Mouse (Mus musculus): ENCODE measurements at regions not wholly inside any gene's neighbourhood (a gene's known extent, or its start where the extent isn't known, plus 50 kb on each side); places are given as distances from the start of the nearest gene placed in this dataset.

DNA sequence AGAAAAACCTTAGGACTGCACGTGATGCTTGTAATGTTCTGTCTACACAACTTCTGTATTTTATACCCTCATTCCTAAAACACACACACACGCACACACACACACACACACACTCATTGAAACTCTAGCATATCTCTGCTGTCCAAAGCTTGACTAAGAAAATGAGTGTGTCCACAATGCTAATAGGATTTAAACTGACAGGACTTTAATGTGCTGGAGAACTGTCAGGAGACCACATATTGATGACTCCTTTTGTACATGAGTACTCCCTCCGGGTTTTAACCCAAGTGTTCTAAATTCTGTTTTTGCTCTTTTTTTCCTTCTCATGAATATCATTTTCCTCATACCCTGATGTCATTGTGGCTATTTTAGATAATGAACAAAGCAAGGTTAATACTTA lies 283.4 kb downstream of the Kctd12 start:
- WGBS: 78% methylated on average over 3 of the region's 3 CpGs
- no peak overlapping the region for H3K4me3 ChIP-seq (replicated peaks; ENCODE audit: extremely low read depth, low read depth, low read length)
- TF ChIP-seq POLR2A (IDR thresholded peaks at IDR 0.05; ENCODE audit: borderline replicate concordance, extremely low read depth, low read depth, low read length) (no peak), CTCF (IDR thresholded peaks at IDR 0.05; ENCODE audit: insufficient read depth, low read length) (no peak)

DNA sequence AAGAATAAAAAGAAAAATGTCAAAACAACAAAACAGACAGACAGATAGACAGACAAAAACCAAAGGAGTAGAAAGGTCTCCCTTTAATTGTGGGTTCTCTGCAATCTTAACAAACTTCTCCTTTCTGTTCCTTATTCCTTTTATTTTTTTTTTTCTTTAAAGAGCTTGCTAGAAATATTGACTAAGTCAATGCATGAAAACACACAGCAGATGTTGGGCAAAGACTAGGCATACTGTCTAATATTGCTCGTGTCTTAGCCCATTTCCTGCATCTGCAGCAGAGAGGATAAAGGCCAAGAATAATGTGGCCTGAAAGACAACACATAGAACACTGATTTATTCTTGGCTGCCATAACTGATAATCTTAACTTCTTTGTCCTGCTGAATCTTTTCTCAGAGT lies 295.6 kb downstream of the Kctd12 start:
- H3K4me1 ChIP-seq (ENCODE audit: control insufficient read depth, insufficient read depth, low read length): no peaks in the 10 kb centered on the region
- no peak for DNase-seq
- no peak for TF ChIP-seq CTCF (IDR thresholded peaks at IDR 0.05; ENCODE audit: insufficient read depth, low read length)
- no peak for TF ChIP-seq POLR2A (IDR thresholded peaks at IDR 0.05; ENCODE audit: borderline replicate concordance, extremely low read depth, low read depth, low read length)
- no peak overlapping the region for H3K4me3 ChIP-seq (replicated peaks; ENCODE audit: extremely low read depth, low read depth, low read length)
- 47% methylated on average over 1 of the region's 1 CpGs for WGBS

More for the DNA sequence above, 283.4 kb downstream of the Kctd12 start:
- DNase-seq: no peak
- H3K4me1 ChIP-seq (ENCODE audit: control insufficient read depth, insufficient read depth, low read length): no peaks in the 10 kb centered on the region

- no peak overlapping the region for H3K4me3 ChIP-seq (replicated peaks; ENCODE audit: extremely low read depth, low read depth, low read length)
- WGBS: 71% methylated on average over 5 of the region's 5 CpGs
- no peaks in the 10 kb centered on the region for H3K4me1 ChIP-seq (ENCODE audit: control insufficient read depth, insufficient read depth, low read length)
- DNase-seq: no peak
- TF ChIP-seq POLR2A (IDR thresholded peaks at IDR 0.05; ENCODE audit: borderline replicate concordance, extremely low read depth, low read depth, low read length): no peak
- no peak for TF ChIP-seq CTCF (IDR thresholded peaks at IDR 0.05; ENCODE audit: insufficient read depth, low read length)
These were observed 305.9 kb downstream of the Kctd12 start for GRCm38 (mm10) chr14:102676582-102676981.

GRCm38 (mm10) chr14:102674635-102675034 lies 307.8 kb downstream of the Kctd12 start:
- DNase-seq: no peak
- 83% methylated on average over 5 of the region's 5 CpGs for WGBS
- Histone ChIP-seq H3K4me3 (replicated peaks; ENCODE audit: extremely low read depth, low read depth, low read length) (no peak overlapping the region), H3K4me1 (ENCODE audit: control insufficient read depth, insufficient read depth, low read length) (no peaks in the 10 kb centered on the region)
- no peak for TF ChIP-seq POLR2A (IDR thresholded peaks at IDR 0.05; ENCODE audit: borderline replicate concordance, extremely low read depth, low read depth, low read length)
- TF ChIP-seq CTCF (IDR thresholded peaks at IDR 0.05; ENCODE audit: insufficient read depth, low read length): no peak

DNA sequence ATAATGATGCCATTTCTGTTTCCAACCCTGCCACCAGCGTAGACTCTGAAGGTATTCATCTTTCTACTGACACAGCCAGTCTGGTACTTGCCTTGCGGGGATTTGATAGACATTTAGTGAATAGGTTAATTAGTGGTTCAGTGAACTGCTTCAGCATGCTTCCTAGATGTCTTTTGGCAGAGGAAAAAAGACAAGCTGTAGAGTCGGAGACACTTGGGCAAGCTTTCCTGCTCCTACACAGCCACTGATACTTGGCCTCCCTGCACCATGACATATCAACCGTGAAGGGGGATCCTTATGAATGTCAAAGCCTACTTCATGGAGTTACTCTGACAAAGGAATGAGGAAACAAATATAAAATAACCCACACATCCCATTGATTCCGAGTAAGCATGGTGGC lies 308.7 kb downstream of the Kctd12 start:
- H3K4me3 ChIP-seq (replicated peaks; ENCODE audit: extremely low read depth, low read depth, low read length): no peak overlapping the region
- 90% methylated on average over 5 of the region's 5 CpGs for WGBS
- no peak for TF ChIP-seq CTCF (IDR thresholded peaks at IDR 0.05; ENCODE audit: insufficient read depth, low read length)
- no peak for TF ChIP-seq POLR2A (IDR thresholded peaks at IDR 0.05; ENCODE audit: borderline replicate concordance, extremely low read depth, low read depth, low read length)
- no peak for DNase-seq
- no peaks in the 10 kb centered on the region for H3K4me1 ChIP-seq (ENCODE audit: control insufficient read depth, insufficient read depth, low read length)

GRCm38 (mm10) chr14:102663240-102663639 lies 319.2 kb downstream of the Kctd12 start:
- no peak for DNase-seq

DNA sequence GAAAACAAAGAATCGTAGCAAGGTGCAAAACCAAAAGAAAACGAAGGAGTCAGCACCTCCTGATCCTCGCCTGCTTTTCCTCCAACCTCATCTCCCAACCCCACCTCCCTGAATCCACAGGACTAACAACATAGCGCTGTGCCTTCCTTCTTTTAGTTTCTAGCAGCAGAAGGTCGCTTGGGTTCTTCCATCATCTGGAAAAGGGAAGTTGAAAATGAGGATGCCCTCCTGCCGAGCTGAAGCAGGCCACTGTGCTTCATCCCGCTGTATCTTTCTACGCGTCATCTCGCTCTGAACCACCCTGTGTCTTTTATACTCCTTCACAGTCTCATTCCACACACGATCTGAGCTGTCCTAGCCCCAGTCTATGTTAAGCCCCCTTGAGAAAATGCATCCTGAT lies 322.1 kb downstream of the Kctd12 start:
- TF ChIP-seq POLR2A (IDR thresholded peaks at IDR 0.05; ENCODE audit: borderline replicate concordance, extremely low read depth, low read depth, low read length): no peak
- TF ChIP-seq CTCF (IDR thresholded peaks at IDR 0.05; ENCODE audit: insufficient read depth, low read length): no peak
- 77% methylated on average over 11 of the region's 11 CpGs for WGBS
- no peak for DNase-seq
- Histone ChIP-seq H3K4me3 (replicated peaks; ENCODE audit: extremely low read depth, low read depth, low read length) (no peak overlapping the region), H3K4me1 (ENCODE audit: control insufficient read depth, insufficient read depth, low read length) (no peaks in the 10 kb centered on the region)

More at GRCm38 (mm10) chr14:102663240-102663639, 319.2 kb downstream of the Kctd12 start:
- WGBS: 61% methylated on average over 2 of the region's 2 CpGs
- no peak overlapping the region for H3K4me3 ChIP-seq (replicated peaks; ENCODE audit: extremely low read depth, low read depth, low read length)
- H3K4me1 ChIP-seq (ENCODE audit: control insufficient read depth, insufficient read depth, low read length): no peaks in the 10 kb centered on the region
- TF ChIP-seq CTCF (IDR thresholded peaks at IDR 0.05; ENCODE audit: insufficient read depth, low read length) (no peak), POLR2A (IDR thresholded peaks at IDR 0.05; ENCODE audit: borderline replicate concordance, extremely low read depth, low read depth, low read length) (no peak)

- no peak for DNase-seq
- TF ChIP-seq POLR2A (IDR thresholded peaks at IDR 0.05; ENCODE audit: borderline replicate concordance, extremely low read depth, low read depth, low read length): no peak
- TF ChIP-seq CTCF (IDR thresholded peaks at IDR 0.05; ENCODE audit: insufficient read depth, low read length): no peak
- H3K4me1 ChIP-seq (ENCODE audit: control insufficient read depth, insufficient read depth, low read length): no peaks in the 10 kb centered on the region
- 75% methylated on average over 1 of the region's 1 CpGs for WGBS
- no peak overlapping the region for H3K4me3 ChIP-seq (replicated peaks; ENCODE audit: extremely low read depth, low read depth, low read length)
These were observed 326.2 kb downstream of the Kctd12 start for GRCm38 (mm10) chr14:102656235-102656634.

DNA sequence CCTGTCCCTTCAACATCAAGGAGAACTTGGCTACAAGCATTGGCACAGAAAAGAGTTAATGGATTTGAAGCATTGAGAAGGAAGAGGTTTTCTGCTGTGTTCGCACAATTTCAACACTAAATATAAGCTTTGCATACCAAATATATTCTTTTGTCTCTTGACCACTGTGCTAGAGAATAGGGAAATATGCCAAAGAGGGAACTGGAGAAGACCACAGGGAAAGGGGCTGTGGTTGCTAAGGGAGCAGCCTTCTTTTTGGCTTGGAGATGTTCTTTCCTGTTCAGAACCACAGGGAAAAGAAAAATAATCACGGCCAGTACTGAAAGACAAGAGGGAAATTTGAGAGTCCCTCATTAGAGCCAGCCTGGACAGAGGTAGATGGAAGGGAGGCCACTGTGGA lies 352.8 kb downstream of the Kctd12 start:
- H3K4me3 ChIP-seq (replicated peaks; ENCODE audit: extremely low read depth, low read depth, low read length): no peak overlapping the region
- no peak for DNase-seq
- no peaks in the 10 kb centered on the region for H3K4me1 ChIP-seq (ENCODE audit: control insufficient read depth, insufficient read depth, low read length)
- TF ChIP-seq POLR2A (IDR thresholded peaks at IDR 0.05; ENCODE audit: borderline replicate concordance, extremely low read depth, low read depth, low read length) (no peak), CTCF (IDR thresholded peaks at IDR 0.05; ENCODE audit: insufficient read depth, low read length) (no peak)
- WGBS: 65% methylated on average over 2 of the region's 2 CpGs

DNA sequence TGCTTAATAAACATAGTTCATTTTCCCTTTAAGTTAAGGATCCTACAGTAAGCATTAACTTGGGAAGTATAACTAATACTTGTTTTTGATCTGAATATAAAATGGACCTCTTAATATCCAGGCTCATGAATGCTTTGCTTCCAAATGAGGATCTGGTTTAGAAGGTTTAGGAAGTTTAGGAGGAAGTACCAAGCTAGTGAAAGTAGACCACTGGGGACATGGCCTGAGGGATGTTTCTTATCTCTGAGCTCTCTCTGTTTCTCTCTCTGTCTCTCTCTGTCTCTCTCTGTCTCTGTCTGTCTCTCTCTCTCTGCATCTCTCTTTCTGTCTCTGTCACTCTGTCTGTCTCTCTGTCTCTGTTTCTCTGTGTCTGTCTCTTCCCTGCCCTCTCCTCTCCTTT lies 360.9 kb downstream of the Kctd12 start:
- no peak for TF ChIP-seq CTCF (IDR thresholded peaks at IDR 0.05; ENCODE audit: insufficient read depth, low read length)
- TF ChIP-seq POLR2A (IDR thresholded peaks at IDR 0.05; ENCODE audit: borderline replicate concordance, extremely low read depth, low read depth, low read length): no peak
- no peaks in the 10 kb centered on the region for H3K4me1 ChIP-seq (ENCODE audit: control insufficient read depth, insufficient read depth, low read length)

More for the DNA sequence above, 360.9 kb downstream of the Kctd12 start:
- DNase-seq: no peak
- no peak overlapping the region for H3K4me3 ChIP-seq (replicated peaks; ENCODE audit: extremely low read depth, low read depth, low read length)
